Mouse (Mus musculus) naive thymus-derived CD4-positive, alpha-beta T cell, adult 2 months (primary cell): ENCODE results near the gene Nomo1.

Experiments
- DNase-seq: peaks from one replicate; pipeline ENCODE4 v3.0.0-alpha.2; 2011; ENCODE audit warnings: low read depth

The Nomo1 gene

GRCm38 (mm10) chr7:46103075-46103591 lies 69.6 kb downstream of the Nomo1 start:
- DNase-seq, result no peak

- no peak for DNase-seq
These were observed 70.3 kb downstream of the Nomo1 start for GRCm38 (mm10) chr7:46103771-46104170.

- DNase-seq, result no peak
These were observed 70.9 kb downstream of the Nomo1 start for GRCm38 (mm10) chr7:46104256-46104915.

- no peak for DNase-seq
These were observed 72.0 kb downstream of the Nomo1 start for GRCm38 (mm10) chr7:46105484-46105883.

- DNase-seq, result no peak
These were observed 76.6 kb downstream of the Nomo1 start for GRCm38 (mm10) chr7:46110079-46110478.

- DNase-seq, result no peak
These were observed 77.8 kb downstream of the Nomo1 start for GRCm38 (mm10) chr7:46111212-46111817.

- DNase-seq, result no peak
These were observed 78.4 kb downstream of the Nomo1 start for GRCm38 (mm10) chr7:46111938-46112337.

GRCm38 (mm10) chr7:46113435-46113834 lies 79.9 kb downstream of the Nomo1 start:
- no peak for DNase-seq

- DNase-seq, result no peak
These were observed 82.7 kb downstream of the Nomo1 start for GRCm38 (mm10) chr7:46116118-46116581.

GRCm38 (mm10) chr7:46117035-46117434 lies 83.5 kb downstream of the Nomo1 start:
- DNase-seq, result no peak

- no peak for DNase-seq
These were observed 89.5 kb downstream of the Nomo1 start for GRCm38 (mm10) chr7:46122964-46123363.

- no peak for DNase-seq
These were observed 91.0 kb downstream of the Nomo1 start for GRCm38 (mm10) chr7:46124460-46124859.

GRCm38 (mm10) chr7:46125340-46125739 lies 91.8 kb downstream of the Nomo1 start:
- no peak for DNase-seq

GRCm38 (mm10) chr7:46128196-46128595 lies 94.7 kb downstream of the Nomo1 start:
- no peak for DNase-seq

GRCm38 (mm10) chr7:46129463-46130179 lies 96.1 kb downstream of the Nomo1 start:
- no peak for DNase-seq

- DNase-seq, result no peak
These were observed 97.2 kb downstream of the Nomo1 start for GRCm38 (mm10) chr7:46130723-46131122.

- DNase-seq, result no peak
These were observed 97.8 kb downstream of the Nomo1 start for GRCm38 (mm10) chr7:46131266-46131665.

- no peak for DNase-seq
These were observed 98.3 kb downstream of the Nomo1 start for GRCm38 (mm10) chr7:46131806-46132205.

- DNase-seq, result no peak
These were observed 98.7 kb downstream of the Nomo1 start for GRCm38 (mm10) chr7:46132229-46132628.
